Mouse (Mus musculus): ENCODE results near the gene Mtmr12. TPM values are rescaled to one million over a fixed set of nuclear protein-coding genes. Genes with fewer than 3 reads are reported as not detected.

The Mtmr12 gene
- polyA plus RNA-seq, 2 experiments: 16.6 to 20.7 TPM

- Histone ChIP-seq H3K9ac (ENCODE audit: low read depth, low read length, severe bottlenecking) (no peak overlapping the region), H3K9me3 (ENCODE audit: control insufficient read depth, low read length) (no peaks in the 10 kb centered on the region), H3K4me2 (replicated peaks; ENCODE audit: low read depth, low read length, severe bottlenecking) (no peak overlapping the region), H3K4me3 (replicated peaks; ENCODE audit: low read length) (no peak overlapping the region), H3K27me3 (ENCODE audit: control insufficient read depth, insufficient read depth, low read length) (no peaks in the 10 kb centered on the region), H3K36me3 (ENCODE audit: control insufficient read depth, insufficient read depth, low read length) (peaks cover 17% of the 10 kb centered on the region; the same call in 1 of the 2 replicates), H3K27ac (replicated peaks; ENCODE audit: low read depth, low read length) (no peak overlapping the region), H3K4me1 (ENCODE audit: control insufficient read depth, insufficient read depth, low read length) (no peaks in the 10 kb centered on the region)
- no peak for DNase-seq (ENCODE audit: low spot score)
- WGBS: 89% methylated on average over 4 of the region's 4 CpGs
- ATAC-seq (ENCODE audit: low FRiP score, low read depth): no peak
- TF ChIP-seq POLR2A (IDR thresholded peaks at IDR 0.05; ENCODE audit: borderline replicate concordance, extremely low read depth, insufficient read depth, insufficient read length): no peak
These were observed 70.3 kb downstream of the Mtmr12 start for GRCm38 (mm10) chr15:12275091-12275623.

GRCm38 (mm10) chr15:12279816-12280215 is 75.0 kb downstream of the Mtmr12 start:
- 97% methylated on average over 1 of the region's 1 CpGs for WGBS
- H3K4me2 ChIP-seq (replicated peaks; ENCODE audit: low read depth, low read length, severe bottlenecking): no peak overlapping the region
- DNase-seq (ENCODE audit: low spot score) (no peak), ATAC-seq (ENCODE audit: low FRiP score, low read depth) (no peak)
- no peak overlapping the region for H3K9ac ChIP-seq (ENCODE audit: low read depth, low read length, severe bottlenecking)
- no peaks in the 10 kb centered on the region for H3K9me3 ChIP-seq (ENCODE audit: control insufficient read depth, low read length)
- no peaks in the 10 kb centered on the region for H3K27me3 ChIP-seq (ENCODE audit: control insufficient read depth, insufficient read depth, low read length)
- no peak for TF ChIP-seq POLR2A (IDR thresholded peaks at IDR 0.05; ENCODE audit: borderline replicate concordance, extremely low read depth, insufficient read depth, insufficient read length)
- H3K4me1 ChIP-seq (ENCODE audit: control insufficient read depth, insufficient read depth, low read length): no peaks in the 10 kb centered on the region
- no peaks in the 10 kb centered on the region for H3K36me3 ChIP-seq (ENCODE audit: control insufficient read depth, insufficient read depth, low read length)
- H3K4me3 ChIP-seq (replicated peaks; ENCODE audit: low read length): no peak overlapping the region
- H3K27ac ChIP-seq (replicated peaks; ENCODE audit: low read depth, low read length): no peak overlapping the region

GRCm38 (mm10) chr15:12284794-12285534 is 80.1 kb downstream of the Mtmr12 start:
- TF ChIP-seq POLR2A (IDR thresholded peaks at IDR 0.05; ENCODE audit: borderline replicate concordance, extremely low read depth, insufficient read depth, insufficient read length): no peak
- no peaks in the 10 kb centered on the region for H3K27me3 ChIP-seq (ENCODE audit: control insufficient read depth, insufficient read depth, low read length)
- ATAC-seq (ENCODE audit: low FRiP score, low read depth) (peak; percentile 63; the same call in 1 of the 2 replicates), DNase-seq (ENCODE audit: low spot score) (no peak)
- 73% methylated on average over 6 of the region's 6 CpGs for WGBS
- no peaks in the 10 kb centered on the region for H3K36me3 ChIP-seq (ENCODE audit: control insufficient read depth, insufficient read depth, low read length)
- H3K9ac ChIP-seq (ENCODE audit: low read depth, low read length, severe bottlenecking): no peak overlapping the region
- H3K4me2 ChIP-seq (replicated peaks; ENCODE audit: low read depth, low read length, severe bottlenecking): no peak overlapping the region
- no peaks in the 10 kb centered on the region for H3K4me1 ChIP-seq (ENCODE audit: control insufficient read depth, insufficient read depth, low read length)
- H3K9me3 ChIP-seq (ENCODE audit: control insufficient read depth, low read length): no peaks in the 10 kb centered on the region
- H3K4me3 ChIP-seq (replicated peaks; ENCODE audit: low read length): no peak overlapping the region
- H3K27ac ChIP-seq (replicated peaks; ENCODE audit: low read depth, low read length): peak overlapping the region; percentile 49

- H3K4me2 ChIP-seq (replicated peaks; ENCODE audit: low read depth, low read length, severe bottlenecking): no peak overlapping the region
- no peak for TF ChIP-seq POLR2A (IDR thresholded peaks at IDR 0.05; ENCODE audit: borderline replicate concordance, extremely low read depth, insufficient read depth, insufficient read length)
- no peaks in the 10 kb centered on the region for H3K27me3 ChIP-seq (ENCODE audit: control insufficient read depth, insufficient read depth, low read length)
- no peak overlapping the region for H3K4me3 ChIP-seq (replicated peaks; ENCODE audit: low read length)
- no peak overlapping the region for H3K9ac ChIP-seq (ENCODE audit: low read depth, low read length, severe bottlenecking)
- H3K27ac ChIP-seq (replicated peaks; ENCODE audit: low read depth, low read length): peak overlapping the region; percentile 49; the same call in 1 of the 2 replicates
- H3K4me1 ChIP-seq (ENCODE audit: control insufficient read depth, insufficient read depth, low read length): no peaks in the 10 kb centered on the region
- no peaks in the 10 kb centered on the region for H3K9me3 ChIP-seq (ENCODE audit: control insufficient read depth, low read length)
- no peaks in the 10 kb centered on the region for H3K36me3 ChIP-seq (ENCODE audit: control insufficient read depth, insufficient read depth, low read length)
- no peak for ATAC-seq (ENCODE audit: low FRiP score, low read depth)
- DNase-seq (ENCODE audit: low spot score): no peak
- WGBS: 64% methylated on average over 5 of the region's 5 CpGs
These were observed 80.6 kb downstream of the Mtmr12 start for GRCm38 (mm10) chr15:12285535-12285809.

- H3K4me3 ChIP-seq (replicated peaks; ENCODE audit: low read length): no peak overlapping the region
- no peak for TF ChIP-seq POLR2A (IDR thresholded peaks at IDR 0.05; ENCODE audit: borderline replicate concordance, extremely low read depth, insufficient read depth, insufficient read length)
- no peaks in the 10 kb centered on the region for H3K4me1 ChIP-seq (ENCODE audit: control insufficient read depth, insufficient read depth, low read length)
- ATAC-seq (ENCODE audit: low FRiP score, low read depth): no peak
- H3K9me3 ChIP-seq (ENCODE audit: control insufficient read depth, low read length): no peaks in the 10 kb centered on the region
- H3K27me3 ChIP-seq (ENCODE audit: control insufficient read depth, insufficient read depth, low read length): no peaks in the 10 kb centered on the region
- no peak overlapping the region for H3K4me2 ChIP-seq (replicated peaks; ENCODE audit: low read depth, low read length, severe bottlenecking)
- H3K36me3 ChIP-seq (ENCODE audit: control insufficient read depth, insufficient read depth, low read length): no peaks in the 10 kb centered on the region
- WGBS: 87% methylated on average over 7 of the region's 7 CpGs
- no peak overlapping the region for H3K27ac ChIP-seq (replicated peaks; ENCODE audit: low read depth, low read length)
- DNase-seq (ENCODE audit: low spot score): no peak
- no peak overlapping the region for H3K9ac ChIP-seq (ENCODE audit: low read depth, low read length, severe bottlenecking)
These were observed 85.5 kb downstream of the Mtmr12 start for GRCm38 (mm10) chr15:12290330-12290729.
